Mouse (Mus musculus) v-Abl transformed pro-B cells (cell line): ENCODE data around the gene Slc12a9.
"Not testable (repeated sequence)": the region's sequence is repeated elsewhere in the genome, so short reads cannot be mapped to it uniquely, and the experiment has no call there.

ENCODE experiments used
- in situ Hi-C, 2 experiments: fragments of 400-800 bp; cut with MboI; formaldehyde crosslinking; loops; one replicate each; pipeline ENCODE4 v1.15.1; 2025; ENCODE audit not compliant: unreplicated experiment in 2 of 2

Gene Slc12a9

GRCm38 (mm10) chr5:137291381-137291926, 41.9 kb downstream of the Slc12a9 start:
- in situ Hi-C loops: loop anchor here (5.0 kb wide), 3 partner anchors 41 to 91 kb away; partner anchors contain the start of gene Slc12a9 (in 1 of the 2)

DNA sequence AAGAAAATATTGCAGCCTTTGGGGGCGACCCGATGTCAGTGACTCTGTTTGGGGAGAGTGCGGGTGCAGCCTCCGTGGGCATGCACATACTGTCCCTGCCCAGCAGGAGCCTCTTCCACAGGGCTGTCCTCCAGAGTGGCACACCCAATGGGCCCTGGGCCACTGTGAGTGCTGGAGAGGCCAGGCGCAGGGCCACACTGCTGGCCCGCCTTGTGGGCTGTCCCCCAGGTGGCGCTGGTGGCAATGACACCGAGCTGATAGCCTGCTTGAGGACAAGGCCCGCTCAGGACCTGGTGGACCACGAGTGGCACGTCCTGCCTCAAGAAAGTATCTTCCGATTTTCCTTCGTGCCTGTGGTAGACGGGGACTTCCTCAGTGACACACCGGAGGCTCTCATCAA, 42.7 kb downstream of the Slc12a9 start:
- in situ Hi-C loops: loop anchor here (5.0 kb wide), 3 partner anchors 42 to 92 kb away; partner anchors contain the start of gene Slc12a9 (in 1 of the 2)

DNA sequence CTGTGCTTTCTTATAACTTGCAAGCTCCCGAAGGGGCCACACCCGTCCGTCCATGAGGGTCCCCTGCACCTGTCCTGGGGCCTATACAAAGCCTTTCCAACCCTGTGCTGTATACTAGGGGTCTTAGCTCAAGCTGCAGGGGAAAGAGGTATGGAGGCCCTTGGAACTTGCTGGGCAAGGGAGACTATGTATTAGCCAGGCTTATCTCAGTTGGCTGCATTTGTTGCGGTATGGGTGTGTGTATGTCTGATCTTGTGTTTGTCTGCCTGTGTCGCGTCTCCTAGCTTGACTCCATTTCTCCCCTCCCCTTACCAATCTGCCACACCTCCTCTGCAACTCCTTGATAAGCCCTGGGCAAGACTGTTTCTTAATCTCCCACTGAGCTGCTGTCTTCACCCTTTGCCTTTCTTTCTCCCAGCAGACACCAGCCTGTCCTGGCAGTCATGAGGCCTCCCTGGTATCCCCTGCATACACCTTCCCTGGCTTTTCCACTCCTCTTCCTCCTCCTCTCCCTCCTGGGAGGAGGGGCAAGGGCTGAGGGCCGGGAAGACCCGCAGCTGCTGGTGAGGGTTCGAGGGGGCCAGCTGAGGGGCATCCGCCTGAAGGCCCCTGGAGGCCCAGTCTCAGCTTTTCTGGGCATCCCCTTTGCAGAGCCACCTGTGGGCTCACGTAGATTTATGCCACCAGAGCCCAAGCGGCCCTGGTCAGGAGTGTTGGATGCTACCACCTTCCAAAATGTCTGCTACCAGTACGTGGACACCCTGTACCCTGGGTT, 43.6 kb downstream of the Slc12a9 start:
- in situ Hi-C loops: loop anchor here (5.0 kb wide), 5 partner anchors 43 to 157 kb away; partner anchors contain the start of gene Slc12a9 (in 1 of the 2)

GRCm38 (mm10) chr5:137288999-137289470, 44.4 kb downstream of the Slc12a9 start:
- in situ Hi-C loops: loop anchor here (5.0 kb wide), 3 partner anchors 93 to 157 kb away; no protein-coding TSS in a partner anchor

DNA sequence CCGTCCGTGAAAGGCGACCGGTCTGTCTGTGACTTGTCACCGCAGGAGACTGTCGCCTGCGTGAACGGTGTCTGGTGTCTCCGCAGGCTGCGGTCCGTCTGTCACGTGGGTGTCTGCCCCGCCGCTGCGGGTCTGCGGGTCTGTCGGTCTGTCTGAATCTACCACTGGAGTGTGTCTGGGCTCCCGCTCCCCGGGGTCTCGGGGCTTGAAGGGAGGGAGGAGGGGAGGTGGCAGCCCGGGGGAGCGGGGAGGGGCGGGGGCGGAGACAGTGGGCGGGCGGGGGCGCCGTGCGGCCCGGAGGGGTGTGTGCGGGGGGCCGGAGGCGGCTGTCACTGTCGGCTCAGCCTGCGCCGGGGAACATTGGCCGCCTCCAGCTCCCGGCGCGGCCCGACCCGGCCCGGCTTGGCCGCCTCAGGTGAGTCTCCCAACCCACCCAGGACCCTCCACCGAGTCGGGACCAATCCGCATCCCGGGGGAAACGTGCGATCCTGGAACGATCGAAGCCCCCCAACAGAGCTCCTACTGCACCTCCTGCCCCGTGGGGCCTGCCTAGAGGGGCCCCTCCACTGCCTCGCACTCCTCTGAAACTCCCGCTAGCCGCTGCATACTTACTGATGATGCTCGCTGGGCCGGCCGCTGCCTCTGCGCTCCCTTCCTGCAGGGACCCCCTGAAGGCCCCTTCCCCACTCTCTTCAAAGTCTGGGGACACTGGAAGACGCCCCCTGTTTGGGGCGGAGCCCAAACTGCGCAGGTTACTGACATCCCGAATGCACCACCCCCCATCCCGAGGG, 45.2 kb downstream of the Slc12a9 start:
- in situ Hi-C loops: loop anchor here (5.0 kb wide), 3 partner anchors 94 to 156 kb away; no protein-coding TSS in a partner anchor

DNA sequence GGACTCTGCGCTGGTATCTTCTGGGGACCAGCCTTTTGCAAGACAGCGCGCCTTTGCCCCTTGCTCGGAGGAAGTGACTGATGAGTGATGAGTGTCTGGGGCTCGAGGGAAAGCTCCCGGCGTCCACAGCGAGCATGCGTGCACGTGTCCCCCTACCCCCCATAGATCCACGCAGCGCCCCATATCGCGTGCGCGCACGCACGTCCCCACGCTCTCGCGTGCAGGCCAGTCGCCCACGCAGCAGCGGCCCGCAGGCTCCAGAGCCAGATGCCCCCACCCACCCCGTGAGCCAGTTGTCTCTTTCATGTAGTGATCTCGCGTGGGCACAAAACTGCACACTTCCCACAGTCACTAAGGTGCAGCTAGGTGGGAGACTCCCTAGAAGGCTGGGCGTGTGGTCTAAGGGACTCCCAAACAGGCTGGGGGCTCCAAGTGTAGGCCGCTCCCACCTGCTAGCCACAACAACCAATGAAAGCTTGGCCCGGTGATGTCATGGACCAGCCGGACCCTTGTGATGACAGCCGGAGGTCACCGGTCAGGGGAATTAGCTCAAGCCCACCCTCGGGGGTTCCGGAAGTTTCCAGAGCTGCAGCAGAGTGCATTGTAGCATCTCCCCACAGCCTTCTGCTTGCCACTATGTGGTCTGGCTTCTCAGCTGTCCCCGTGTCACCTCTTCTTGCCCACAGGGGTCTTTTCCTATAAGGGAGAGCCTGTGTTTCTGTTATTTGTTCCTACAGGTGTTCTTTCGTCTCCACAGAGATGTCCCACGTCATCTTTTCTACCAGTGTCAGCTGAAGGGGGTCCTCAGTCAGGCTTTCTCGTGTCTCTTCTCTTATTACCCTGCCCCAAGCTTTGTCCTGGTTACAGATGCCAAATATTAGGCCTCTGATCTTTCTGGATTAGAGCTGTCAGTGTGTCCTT, 46.1 kb downstream of the Slc12a9 start, which contains the start of gene Ache:
Gene Ache, plus strand, starts transcription at position 488 of the 921 bp plus-strand sequence.
- in situ Hi-C loops: loop anchor here (5.0 kb wide), 3 partner anchors 95 to 155 kb away; no protein-coding TSS in a partner anchor

GRCm38 (mm10) chr5:137286655-137287031, 46.8 kb downstream of the Slc12a9 start:
- in situ Hi-C loops: loop anchor here (5.0 kb wide), 3 partner anchors 96 to 154 kb away; no protein-coding TSS in a partner anchor

- in situ Hi-C loops: loop anchor here (5.0 kb wide), 3 partner anchors 96 to 154 kb away; no protein-coding TSS in a partner anchor
Measured at GRCm38 (mm10) chr5:137285986-137286385, 47.4 kb downstream of the Slc12a9 start.

- in situ Hi-C loops: loop anchor here (5.0 kb wide), 3 partner anchors 97 to 153 kb away; no protein-coding TSS in a partner anchor
Measured at GRCm38 (mm10) chr5:137285045-137285444, 48.4 kb downstream of the Slc12a9 start.

GRCm38 (mm10) chr5:137284411-137284810, 49.0 kb downstream of the Slc12a9 start:
- in situ Hi-C loops: not testable (repeated sequence)

- in situ Hi-C loops: no loop called here
Measured at GRCm38 (mm10) chr5:137277360-137278342, 55.7 kb downstream of the Slc12a9 start.

- in situ Hi-C loops: no loop called here
Measured at GRCm38 (mm10) chr5:137268131-137268910, 65.1 kb downstream of the Slc12a9 start.

- in situ Hi-C loops: no loop called here
Measured at GRCm38 (mm10) chr5:137264787-137265186, 68.6 kb downstream of the Slc12a9 start.
